Mouse (Mus musculus) forebrain, embryonic 10.5 days (tissue): Measurements from ENCODE around the gene Asb18. TPM values are rescaled to one million over a fixed set of nuclear protein-coding genes. Genes with fewer than 3 reads are reported as not detected.

Experiments used
- DNase-seq: peaks from one replicate; pipeline ENCODE4 v3.0.0-alpha.2; 2017; ENCODE audit warnings: low spot score; ENCODE audit errors: extremely low spot score
- H3K27ac ChIP-seq: fragments of 300-500 bp; sonication (generic); 2 replicates; pipeline ENCODE4 v1.5.1; 2016; ENCODE audit warnings: mild to moderate bottlenecking
- H3K27me3 ChIP-seq: fragments of 300-500 bp; sonication (generic); 2 replicates; pipeline ENCODE4 v1.6.1; 2016; ENCODE audit warnings: mild to moderate bottlenecking; ENCODE audit not compliant: poor library complexity, severe bottlenecking
- H3K36me3 ChIP-seq: fragments of 300-500 bp; sonication (generic); replicated peaks from 2 replicates; pipeline ENCODE4 v1.6.1; 2016; ENCODE audit warnings: mild to moderate bottlenecking, moderate library complexity
- H3K4me1 ChIP-seq: fragments of 300-500 bp; sonication (generic); 2 replicates; pipeline ENCODE4 v1.6.1; 2016
- H3K4me3 ChIP-seq: fragments of 300-500 bp; sonication (generic); 2 replicates; pipeline ENCODE4 v1.5.1; 2016; ENCODE audit warnings: mild to moderate bottlenecking, moderate library complexity
- H3K9me3 ChIP-seq: fragments of 300-500 bp; sonication (generic); 2 replicates; pipeline ENCODE4 v1.6.1; 2016; ENCODE audit warnings: mild to moderate bottlenecking, moderate library complexity
- WGBS: fragments of 180-500 bp; shearing (Covaris S2); methylation state at CpG from one replicate; pipeline ENCODE4 v1.1.7; 2016; 5-methylcytosine and 5-hydroxymethylcytosine counted together
- polyA plus RNA-seq: library from polyadenylated mRNA; unstranded; fragments of >200 nt; fragmentation: Nextera tagmentation; extraction: Ambion mirVana; gene quantifications from 2 replicates; pipeline ENCODE4 v1.2.1, GENCODE M21; 2016

Asb18 gene
- polyA plus RNA-seq, 1 experiment from 2014 or later, result not detected

- no peak overlapping the region for H3K4me3 ChIP-seq
- H3K4me1 ChIP-seq, result peaks cover 55% of the 10 kb centered on the region
- H3K36me3 ChIP-seq, result no peaks in the 10 kb centered on the region
- no peaks in the 10 kb centered on the region for H3K9me3 ChIP-seq
- peaks cover 100% of the 10 kb centered on the region for H3K27me3 ChIP-seq
- no peak for DNase-seq
- 18% methylated on average over 16 of the region's 16 CpGs for WGBS
- no peak overlapping the region for H3K27ac ChIP-seq
Measured at GRCm38 (mm10) chr1:89938884-89939595, 75.4 kb downstream of the Asb18 start.

GRCm38 (mm10) chr1:89935493-89936348 lies 78.7 kb downstream of the Asb18 start:
- H3K4me3 ChIP-seq, result peak overlapping the region; percentile 23; the same call in 1 of the 2 replicates

GRCm38 (mm10) chr1:89934316-89935260 lies 79.9 kb downstream of the Asb18 start:
- H3K4me3 ChIP-seq, result no peak overlapping the region
- peaks cover 69% of the 10 kb centered on the region for H3K4me1 ChIP-seq
- under 1% methylated on average over 19 of the region's 19 CpGs for WGBS
- no peaks in the 10 kb centered on the region for H3K36me3 ChIP-seq
- peaks cover 100% of the 10 kb centered on the region for H3K27me3 ChIP-seq
- no peak overlapping the region for H3K27ac ChIP-seq
- no peaks in the 10 kb centered on the region for H3K9me3 ChIP-seq
- peak; percentile 56 for DNase-seq

More at GRCm38 (mm10) chr1:89935493-89936348, 78.7 kb downstream of the Asb18 start:
- Histone ChIP-seq H3K27ac (no peak overlapping the region), H3K4me1 (peaks cover 63% of the 10 kb centered on the region), H3K36me3 (no peaks in the 10 kb centered on the region), H3K27me3 (peaks cover 100% of the 10 kb centered on the region), H3K9me3 (no peaks in the 10 kb centered on the region)
- WGBS, result 1% methylated on average over 29 of the region's 29 CpGs
- peak; percentile 41 for DNase-seq

DNA sequence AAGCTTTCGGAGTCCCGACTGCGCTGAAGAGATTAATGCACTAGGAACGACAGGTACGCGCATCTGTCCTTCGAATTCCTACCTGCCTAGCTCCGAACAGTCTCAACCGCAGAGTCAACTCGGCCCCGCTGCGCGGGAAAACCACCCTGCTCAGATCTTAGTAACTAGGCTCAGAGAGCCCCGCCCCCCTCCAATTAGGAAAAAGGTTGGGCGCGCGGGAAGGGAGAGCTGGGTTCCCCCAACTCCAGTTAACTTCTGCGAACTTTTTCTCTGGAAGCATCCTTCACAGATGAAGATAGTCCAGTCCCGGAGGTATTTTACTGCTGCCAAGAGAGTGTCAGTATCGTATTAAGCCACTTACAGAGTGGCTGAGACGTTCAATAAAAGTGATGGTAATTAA lies 80.7 kb downstream of the Asb18 start:
- H3K4me1 ChIP-seq, result peaks cover 77% of the 10 kb centered on the region
- H3K27ac ChIP-seq, result no peak overlapping the region
- H3K4me3 ChIP-seq, result no peak overlapping the region

GRCm38 (mm10) chr1:89933028-89933427 lies 81.4 kb downstream of the Asb18 start:
- Histone ChIP-seq H3K4me3 (no peak overlapping the region), H3K27ac (no peak overlapping the region)

More for the DNA sequence above, 80.7 kb downstream of the Asb18 start:
- Histone ChIP-seq H3K27me3 (peaks cover 100% of the 10 kb centered on the region), H3K36me3 (no peaks in the 10 kb centered on the region), H3K9me3 (no peaks in the 10 kb centered on the region)
- no peak for DNase-seq
- WGBS, result under 1% methylated on average over 21 of the region's 21 CpGs

DNA sequence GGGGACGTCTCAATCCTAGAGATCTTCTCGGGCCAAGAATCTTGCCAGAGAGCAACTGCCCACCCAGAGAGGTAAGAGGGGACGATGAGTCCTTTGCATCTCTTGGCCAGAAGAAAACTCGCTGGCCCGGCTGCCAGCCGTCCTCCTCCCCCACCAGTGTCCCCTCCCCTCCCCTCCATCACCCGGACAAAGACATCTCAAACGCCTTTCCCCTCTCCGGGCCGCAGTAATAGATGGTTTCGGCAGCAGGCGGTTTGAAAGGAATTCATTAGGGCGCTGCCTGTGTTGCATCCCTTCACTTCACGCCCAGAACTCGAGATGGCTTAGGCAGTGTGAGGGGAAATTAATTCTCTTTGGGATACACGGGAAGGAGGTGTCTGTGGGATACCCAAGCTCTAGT lies 81.8 kb downstream of the Asb18 start:
- Histone ChIP-seq H3K4me1 (peaks cover 83% of the 10 kb centered on the region), H3K4me3 (peak overlapping the region; percentile 5; the same call in 1 of the 2 replicates), H3K36me3 (no peaks in the 10 kb centered on the region), H3K9me3 (no peaks in the 10 kb centered on the region), H3K27ac (no peak overlapping the region), H3K27me3 (peaks cover 100% of the 10 kb centered on the region)
- peak; percentile 55 for DNase-seq
- under 1% methylated on average over 16 of the region's 16 CpGs for WGBS

More at GRCm38 (mm10) chr1:89933028-89933427, 81.4 kb downstream of the Asb18 start:
- DNase-seq, result no peak
- Histone ChIP-seq H3K36me3 (no peaks in the 10 kb centered on the region), H3K27me3 (peaks cover 100% of the 10 kb centered on the region), H3K4me1 (peaks cover 81% of the 10 kb centered on the region), H3K9me3 (no peaks in the 10 kb centered on the region)
- 3% methylated on average over 6 of the region's 6 CpGs for WGBS

- H3K4me3 ChIP-seq, result peak overlapping the region; percentile 5; the same call in 1 of the 2 replicates
- H3K9me3 ChIP-seq, result no peaks in the 10 kb centered on the region
- no peaks in the 10 kb centered on the region for H3K36me3 ChIP-seq
- 1% methylated on average over 19 of the region's 19 CpGs for WGBS
- H3K27me3 ChIP-seq, result peaks cover 100% of the 10 kb centered on the region
- H3K4me1 ChIP-seq, result peaks cover 89% of the 10 kb centered on the region
- no peak overlapping the region for H3K27ac ChIP-seq
- DNase-seq, result peak; percentile 45
Measured at GRCm38 (mm10) chr1:89932021-89932423, 82.4 kb downstream of the Asb18 start.

DNA sequence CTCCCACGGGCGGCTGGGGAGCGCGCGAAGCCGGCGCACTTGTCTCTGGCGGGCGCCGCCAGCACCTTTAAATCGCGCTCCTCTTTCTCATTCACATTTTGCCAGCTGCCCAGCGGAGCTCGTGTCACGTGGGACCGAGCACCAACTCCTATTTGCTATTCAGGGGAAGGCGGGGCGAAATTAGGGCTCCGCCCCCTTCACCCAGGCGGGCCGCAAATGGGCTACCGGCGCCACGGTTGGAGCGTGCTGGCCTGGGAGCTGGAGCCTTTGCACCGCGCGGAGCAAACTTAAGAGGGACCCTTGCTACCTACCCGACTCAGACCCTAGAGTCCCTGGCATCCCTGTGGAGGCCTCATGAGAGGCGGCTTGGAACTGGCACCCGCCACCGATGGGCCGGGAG lies 83.3 kb downstream of the Asb18 start, which contains the start of gene Gbx2:
Gbx2 (minus strand) TSS at position 60 of the 400 bp plus-strand sequence.
- WGBS, result under 1% methylated on average over 33 of the region's 33 CpGs
- Histone ChIP-seq H3K9me3 (no peaks in the 10 kb centered on the region), H3K36me3 (no peaks in the 10 kb centered on the region), H3K4me1 (peaks cover 94% of the 10 kb centered on the region), H3K4me3 (peak within 1 kb of the TSS; percentile 59), H3K27ac (peak within 1 kb of the TSS; percentile 71), H3K27me3 (peaks cover 100% of the 10 kb centered on the region)
- peak; percentile 90 for DNase-seq

GRCm38 (mm10) chr1:89930551-89930950 lies 83.9 kb downstream of the Asb18 start:
- Histone ChIP-seq H3K36me3 (no peaks in the 10 kb centered on the region), H3K27me3 (peaks cover 100% of the 10 kb centered on the region), H3K4me3 (peak overlapping the region; percentile 59), H3K27ac (peak overlapping the region; percentile 71), H3K4me1 (peaks cover 94% of the 10 kb centered on the region), H3K9me3 (no peaks in the 10 kb centered on the region)
- DNase-seq, result no peak
- under 1% methylated on average over 45 of the region's 45 CpGs for WGBS

DNA sequence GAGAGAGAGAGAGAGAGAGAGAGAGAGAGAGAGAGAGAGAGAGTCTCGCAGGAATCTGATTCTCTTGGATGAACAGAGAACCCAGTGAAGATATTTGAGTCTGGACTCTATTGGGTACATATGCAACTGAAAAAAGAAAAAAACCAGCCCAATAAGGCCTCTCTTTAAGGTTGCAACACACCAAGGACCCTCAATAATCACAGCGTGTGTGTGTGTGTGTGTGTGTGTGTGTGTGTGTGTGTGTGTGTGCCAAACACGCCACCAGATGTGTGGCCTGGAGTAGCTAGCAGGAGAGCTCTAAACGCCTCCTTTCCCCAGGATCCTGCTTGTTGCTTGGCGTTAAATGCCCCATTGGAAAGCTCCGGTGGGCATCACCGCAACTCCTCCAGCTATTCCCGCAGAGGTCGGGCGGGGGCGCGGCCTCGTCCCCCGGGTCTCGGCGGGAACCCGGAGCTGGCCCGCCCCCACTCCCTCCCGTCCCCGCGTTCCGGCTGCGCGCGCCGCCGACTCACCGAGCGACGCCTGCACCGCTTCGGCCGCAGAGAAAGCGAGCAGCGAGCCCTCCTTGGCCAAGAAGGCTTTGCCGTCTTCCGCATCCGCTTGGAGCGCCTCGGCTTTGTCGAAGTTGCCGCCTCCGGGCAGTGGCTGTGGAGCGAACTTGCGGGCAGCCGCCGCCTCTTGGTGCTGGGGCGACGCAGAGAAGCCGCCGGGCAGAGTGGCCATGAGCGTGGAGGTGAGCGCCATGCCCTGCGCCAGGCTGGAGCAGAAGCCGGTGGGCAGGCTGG lies 84.6 kb downstream of the Asb18 start:
- peak overlapping the region; percentile 71 for H3K27ac ChIP-seq
- peaks cover 100% of the 10 kb centered on the region for H3K27me3 ChIP-seq
- no peaks in the 10 kb centered on the region for H3K36me3 ChIP-seq
- H3K4me3 ChIP-seq, result peak overlapping the region; percentile 59
- WGBS, result under 1% methylated on average over 55 of the region's 55 CpGs
- DNase-seq, result peak; percentile 70
- no peaks in the 10 kb centered on the region for H3K9me3 ChIP-seq
- peaks cover 94% of the 10 kb centered on the region for H3K4me1 ChIP-seq

DNA sequence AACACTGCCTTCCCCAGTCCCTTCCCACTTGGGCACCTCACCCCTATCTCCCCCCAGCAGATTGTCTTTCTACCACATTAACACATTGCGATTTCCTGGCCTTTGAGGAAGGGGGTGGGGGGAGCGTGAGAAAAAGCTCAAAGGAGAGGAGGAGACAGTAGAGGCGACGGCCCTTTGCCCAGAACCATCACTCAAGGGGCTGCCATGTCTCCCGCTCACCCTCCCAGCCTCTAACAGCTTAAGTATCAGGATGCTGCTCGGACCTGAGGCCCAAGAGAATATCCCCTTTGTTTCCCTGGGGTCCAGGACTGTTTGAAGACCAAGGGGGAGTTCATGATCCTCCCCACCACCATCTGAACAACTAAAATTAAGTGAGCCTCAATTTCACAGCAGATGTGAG lies 85.3 kb downstream of the Asb18 start:
- no peak overlapping the region for H3K27ac ChIP-seq
- H3K4me3 ChIP-seq, result peak overlapping the region; percentile 59
- DNase-seq, result peak; percentile 42
- H3K36me3 ChIP-seq, result no peaks in the 10 kb centered on the region
- peaks cover 100% of the 10 kb centered on the region for H3K27me3 ChIP-seq
- H3K9me3 ChIP-seq, result no peaks in the 10 kb centered on the region
- WGBS, result under 1% methylated on average over 6 of the region's 6 CpGs
- H3K4me1 ChIP-seq, result peaks cover 94% of the 10 kb centered on the region
